Mouse (Mus musculus) right cerebral cortex, postnatal 14 days (tissue): ENCODE measurements around the gene Sh3bp2.
"Not testable (repeated sequence)": the region's sequence is repeated elsewhere in the genome, so short reads cannot be mapped to it uniquely, and the experiment has no call there.

Experiments
- DNase-seq: peaks from one replicate; pipeline ENCODE4 v3.0.0; 2022

Sh3bp2 gene

GRCm38 (mm10) chr5:34527352-34527751 is 1.7 kb downstream of the Sh3bp2 start:
- no peak for DNase-seq

DNA sequence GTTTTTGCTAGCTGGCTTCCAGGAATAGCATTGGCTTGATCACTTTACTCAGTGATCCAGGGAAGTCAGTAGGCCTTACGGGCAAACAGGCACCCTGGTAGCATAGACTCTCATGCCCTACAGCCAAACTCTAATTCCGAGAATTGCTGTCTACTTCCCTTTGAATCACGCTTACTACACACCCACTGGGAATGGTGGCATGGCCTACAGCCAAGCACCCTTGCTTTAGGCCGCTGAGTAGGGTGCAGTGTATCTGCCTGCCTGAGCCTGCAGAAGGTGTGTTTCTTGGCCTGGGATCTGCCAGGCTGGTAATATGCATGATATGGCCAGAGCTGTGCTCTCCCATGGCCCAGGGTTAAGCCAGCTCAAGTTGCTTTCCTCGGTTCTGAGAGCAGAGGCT is 3.1 kb downstream of the Sh3bp2 start:
- DNase-seq, result no peak

- DNase-seq, result no peak
Observed at GRCm38 (mm10) chr5:34530116-34530515, 4.5 kb downstream of the Sh3bp2 start.

GRCm38 (mm10) chr5:34530687-34531086 is 5.0 kb downstream of the Sh3bp2 start:
- no peak for DNase-seq

- no peak for DNase-seq
Observed at GRCm38 (mm10) chr5:34533066-34533465, 7.4 kb downstream of the Sh3bp2 start.

DNA sequence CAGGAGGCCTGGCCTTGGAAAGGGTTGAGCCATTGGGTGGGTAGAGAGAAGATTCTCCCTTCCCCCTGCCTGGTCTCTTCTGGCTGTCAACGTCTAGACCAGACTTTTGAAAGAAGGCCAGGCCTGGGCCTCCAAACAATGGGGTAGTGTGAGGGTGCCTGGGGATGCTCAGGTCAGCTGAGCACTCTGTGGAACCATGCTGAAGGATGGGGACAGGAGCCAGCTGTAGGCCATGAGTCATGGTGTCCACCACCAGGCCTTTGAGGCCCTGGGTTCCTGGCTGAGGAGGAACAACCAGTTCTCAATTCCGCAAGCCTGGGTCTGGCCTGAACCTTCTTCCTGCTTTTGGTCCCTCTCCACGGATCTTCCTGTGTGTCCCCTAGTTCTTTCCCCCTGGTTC is 8.2 kb downstream of the Sh3bp2 start:
- no peak for DNase-seq

GRCm38 (mm10) chr5:34534776-34535581 is 9.3 kb downstream of the Sh3bp2 start:
- DNase-seq, result no peak

DNA sequence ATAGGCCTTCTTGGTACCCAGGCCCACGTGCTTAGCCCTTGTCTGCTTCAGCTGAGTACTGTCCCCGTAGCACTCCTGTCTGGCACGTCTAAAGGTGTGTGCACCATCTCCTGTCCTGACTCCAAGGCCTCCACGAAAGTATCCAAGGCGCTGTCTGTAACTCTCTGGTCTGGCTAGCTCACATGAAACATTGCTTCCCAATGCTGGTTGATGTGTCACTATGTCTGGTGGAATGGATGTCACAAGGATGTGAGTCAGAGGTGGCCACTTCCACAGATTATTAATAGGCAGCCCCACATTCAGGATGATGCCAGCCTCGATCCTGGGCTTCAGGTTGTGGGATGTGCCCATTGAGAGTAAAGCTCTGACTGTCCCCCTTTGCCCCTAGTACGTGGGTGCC is 10.2 kb downstream of the Sh3bp2 start:
- DNase-seq, result no peak

DNA sequence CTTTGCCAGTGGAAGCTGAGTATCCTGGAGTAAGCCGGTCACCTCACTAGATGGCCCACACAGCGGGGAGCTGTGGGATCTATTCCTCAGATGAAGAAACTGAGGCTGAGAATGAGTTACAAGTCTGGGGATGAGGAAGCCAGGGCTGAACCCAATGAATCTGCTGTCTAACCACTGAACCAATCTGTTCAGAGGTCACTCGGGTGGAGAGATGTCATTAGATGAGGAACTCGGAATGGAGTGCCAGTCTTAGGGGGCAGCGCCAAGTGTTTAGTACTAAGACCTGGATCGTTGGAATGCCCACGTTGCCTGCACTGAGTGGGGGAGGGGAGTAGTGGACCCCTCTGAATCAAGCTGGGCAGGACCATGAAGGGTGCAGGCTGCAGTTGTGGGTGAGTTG is 12.4 kb downstream of the Sh3bp2 start:
- no peak for DNase-seq

DNA sequence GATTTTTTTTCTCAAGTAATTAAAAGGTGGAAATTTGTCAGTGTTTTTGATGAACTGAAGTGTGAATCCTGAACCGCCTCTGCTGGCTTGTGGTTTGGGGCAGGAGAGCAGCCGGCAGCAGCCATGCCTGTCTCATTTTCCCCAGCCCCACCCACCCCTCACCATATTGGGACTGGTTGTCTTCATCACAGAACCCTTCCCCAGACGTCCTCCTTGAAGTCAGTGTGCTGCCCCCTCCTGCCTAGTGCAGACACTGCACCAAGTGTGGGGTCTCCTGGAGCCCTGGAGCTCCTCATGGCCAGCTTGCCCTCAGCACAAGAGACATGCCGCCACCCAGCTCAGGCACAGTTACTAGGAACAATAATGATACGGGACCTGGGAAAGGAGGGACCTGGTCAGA is 12.9 kb downstream of the Sh3bp2 start:
- DNase-seq, result no peak

- DNase-seq, result no peak
Observed at GRCm38 (mm10) chr5:34539121-34539520, 13.5 kb downstream of the Sh3bp2 start.

DNA sequence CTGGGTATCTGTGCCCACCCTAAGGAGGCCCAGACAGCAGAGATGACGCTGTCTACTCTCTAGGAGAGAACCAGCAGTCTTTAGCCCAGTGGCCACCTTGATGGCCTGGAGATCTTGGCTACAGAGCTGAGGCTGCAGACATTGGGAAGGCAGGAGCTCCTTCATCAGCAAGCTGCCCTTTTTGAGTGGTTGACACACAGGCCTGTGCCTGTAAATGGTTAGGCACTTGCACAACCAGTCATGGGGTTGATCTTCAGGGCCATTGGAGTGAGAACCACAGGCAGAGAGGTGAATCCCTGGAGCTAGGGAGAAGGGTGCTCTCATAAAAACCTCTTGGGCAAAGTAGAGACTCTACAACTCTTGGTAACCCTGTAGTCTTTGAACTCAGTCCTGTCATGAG is 16.5 kb downstream of the Sh3bp2 start:
- no peak for DNase-seq

- no peak for DNase-seq
Observed at GRCm38 (mm10) chr5:34543114-34543513, 17.5 kb downstream of the Sh3bp2 start.

DNA sequence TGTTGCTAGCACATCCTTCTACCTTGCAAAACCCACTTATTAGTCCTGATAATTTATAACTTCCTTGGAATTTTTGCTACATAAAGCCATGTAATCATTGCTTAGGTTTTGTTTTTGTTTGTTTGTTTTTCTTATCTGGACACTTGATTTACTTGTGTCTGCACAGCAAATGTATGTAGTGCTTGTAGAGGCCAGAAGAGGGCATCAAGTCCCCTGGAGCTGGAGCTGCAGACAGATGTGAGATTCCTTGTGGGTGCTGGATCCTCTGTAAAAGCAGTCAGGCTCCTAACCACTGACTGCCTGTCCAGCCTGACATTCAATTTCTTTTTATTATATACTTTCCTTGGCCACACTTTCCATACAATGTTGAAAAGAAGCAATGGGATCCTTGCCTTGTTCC is 21.8 kb downstream of the Sh3bp2 start:
- DNase-seq, result no peak

DNA sequence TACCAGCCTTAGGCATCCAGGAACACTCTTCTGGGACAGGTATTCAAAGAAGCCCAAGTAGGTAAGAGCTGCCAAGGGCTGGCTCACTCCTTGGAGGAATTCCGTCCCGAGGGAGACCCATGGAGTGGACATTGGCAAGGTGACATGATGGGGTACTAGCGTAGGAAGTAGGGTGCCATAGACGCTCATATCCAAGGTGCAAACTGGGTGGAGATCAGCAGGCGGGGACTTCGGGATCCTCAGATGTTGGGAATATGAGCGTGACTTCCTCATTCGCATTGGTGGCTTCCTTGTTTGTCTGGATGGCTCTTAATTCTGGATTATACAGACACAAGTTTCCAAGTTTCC is 23.5 kb downstream of the Sh3bp2 start:
- no peak for DNase-seq

DNA sequence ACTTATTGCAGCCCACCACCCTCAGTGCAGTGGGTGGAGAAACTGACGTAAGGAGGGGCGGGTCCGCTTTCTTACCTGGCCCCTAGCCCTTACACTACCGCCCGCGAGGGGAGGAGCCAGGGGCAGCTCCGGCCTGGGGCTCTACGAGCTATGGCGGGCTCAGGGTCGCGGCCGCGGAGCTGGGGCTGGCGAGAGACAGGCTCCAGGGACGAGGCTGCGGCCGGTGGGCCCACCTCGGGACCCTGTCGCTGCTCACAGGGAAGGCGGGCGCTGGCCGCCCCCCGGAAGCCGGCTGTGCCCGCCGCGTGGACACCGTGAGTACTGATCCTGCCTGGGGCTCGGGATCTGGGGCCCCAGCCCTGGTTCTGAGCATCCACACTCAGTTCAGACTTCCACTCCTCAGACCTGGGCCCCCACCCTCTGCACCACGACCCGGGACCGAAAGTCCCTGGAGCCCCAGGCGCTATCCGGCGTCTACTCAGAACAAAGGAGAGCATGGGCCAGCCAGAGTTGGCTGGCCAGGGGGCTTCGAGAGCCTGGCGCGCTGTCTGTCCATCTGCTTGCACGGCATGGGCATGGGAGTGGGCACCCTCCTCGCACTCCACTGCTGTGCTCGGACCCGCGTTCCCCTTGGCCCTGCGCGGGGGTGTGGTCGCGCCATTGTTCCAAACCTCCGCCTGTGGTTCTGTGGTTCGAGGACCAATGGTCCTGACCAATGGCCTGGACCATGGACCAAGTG is 24.0 kb downstream of the Sh3bp2 start:
- DNase-seq, result no peak

DNA sequence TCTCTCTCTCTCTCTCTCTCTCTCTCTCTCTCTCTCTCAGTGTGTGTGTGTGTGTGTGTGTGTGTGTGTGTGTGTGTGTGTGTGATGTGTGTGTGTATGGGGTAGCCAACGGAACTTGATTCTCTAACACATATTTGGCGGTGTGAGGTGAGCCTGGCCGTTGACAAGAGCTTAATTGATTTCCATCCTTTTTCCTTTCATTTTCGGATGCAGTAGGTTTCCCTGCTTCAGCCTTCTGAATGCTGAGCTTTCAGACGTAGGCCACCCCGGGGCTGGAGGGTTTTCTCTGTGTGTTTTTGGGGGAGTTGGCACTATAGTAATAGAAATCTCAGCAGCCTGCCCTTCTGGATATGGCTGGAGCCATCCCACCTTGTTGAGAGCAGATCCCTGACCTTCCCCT is 24.6 kb downstream of the Sh3bp2 start:
- no peak for DNase-seq

DNA sequence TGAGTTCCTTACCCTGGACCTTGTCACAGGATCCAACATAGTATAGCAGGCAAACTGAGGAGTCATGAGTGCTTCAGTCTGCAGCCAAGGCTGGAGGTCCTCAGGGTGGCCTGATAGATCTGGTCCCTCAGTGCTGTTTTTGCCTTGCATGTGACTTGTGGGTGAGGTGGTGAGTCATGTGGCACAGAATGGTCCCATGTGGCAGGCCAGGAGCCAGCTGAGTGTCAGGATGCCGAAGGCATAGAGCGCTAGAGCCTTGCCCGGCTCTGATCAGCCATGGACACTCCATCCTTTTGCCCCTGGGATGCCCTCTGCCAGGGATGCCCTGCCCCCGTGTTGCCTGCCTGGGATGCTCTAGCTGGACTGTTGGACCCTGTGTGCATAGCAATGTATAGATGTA is 26.2 kb downstream of the Sh3bp2 start:
- DNase-seq, result no peak

DNA sequence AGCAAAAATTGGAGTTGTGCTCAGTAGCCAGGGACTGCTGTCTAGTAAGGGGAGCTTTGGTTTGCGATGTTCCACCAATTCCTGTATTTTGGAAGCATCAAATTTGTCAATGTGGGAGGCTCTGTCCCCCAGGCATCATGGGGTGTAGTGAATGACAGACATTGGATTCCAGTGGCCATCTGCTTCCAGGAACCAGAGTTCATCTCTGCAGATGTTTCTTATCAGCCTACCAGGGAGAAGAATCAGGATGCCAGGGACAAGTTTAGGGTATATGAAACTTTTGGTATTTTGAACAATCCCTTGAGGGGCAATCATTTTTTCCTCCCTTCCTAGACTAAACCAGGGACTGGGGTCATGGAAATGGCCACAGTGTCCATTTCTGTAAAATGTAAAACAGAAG is 38.2 kb downstream of the Sh3bp2 start:
- no peak for DNase-seq

DNA sequence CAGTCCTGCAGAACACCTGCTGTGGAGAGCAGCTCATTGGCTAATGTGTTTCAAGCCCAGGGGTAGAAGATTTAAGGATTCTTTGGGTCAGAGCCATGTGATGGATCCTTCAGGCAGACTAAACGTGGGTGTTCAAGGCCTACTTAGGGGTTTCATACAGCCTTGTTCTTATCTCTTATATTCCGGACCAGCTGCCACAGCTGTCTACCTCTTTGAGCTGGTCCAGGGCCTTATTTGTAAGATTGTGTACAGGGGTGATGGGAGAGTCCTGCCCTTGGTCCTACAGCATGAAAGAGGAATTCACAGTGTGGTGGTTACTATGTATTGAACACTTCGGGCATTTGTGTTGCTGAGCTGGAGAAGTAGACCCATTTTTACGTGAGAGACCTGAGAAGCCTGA is 38.7 kb downstream of the Sh3bp2 start:
- no peak for DNase-seq

GRCm38 (mm10) chr5:34565545-34566283 is 40.1 kb downstream of the Sh3bp2 start:
- no peak for DNase-seq

DNA sequence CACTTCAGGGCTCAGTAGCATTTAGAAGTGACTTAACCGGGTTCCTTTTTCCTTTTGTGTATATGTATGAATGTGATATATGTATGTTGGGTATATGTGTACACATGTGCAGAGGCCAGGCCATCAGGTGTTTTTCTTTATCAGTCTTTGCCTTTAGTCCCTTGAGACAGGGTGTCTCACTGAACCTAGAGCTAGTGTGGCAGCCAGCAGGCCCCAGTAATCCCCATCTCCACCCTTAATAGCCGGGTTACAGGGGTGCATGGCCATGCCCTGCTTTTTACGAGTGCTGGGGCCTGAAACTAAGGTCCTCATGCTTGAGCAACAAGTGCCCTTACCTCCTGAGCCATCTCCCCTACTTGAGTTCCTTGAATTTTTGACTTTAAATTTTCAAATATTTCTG is 45.9 kb downstream of the Sh3bp2 start:
- DNase-seq, result no peak

DNA sequence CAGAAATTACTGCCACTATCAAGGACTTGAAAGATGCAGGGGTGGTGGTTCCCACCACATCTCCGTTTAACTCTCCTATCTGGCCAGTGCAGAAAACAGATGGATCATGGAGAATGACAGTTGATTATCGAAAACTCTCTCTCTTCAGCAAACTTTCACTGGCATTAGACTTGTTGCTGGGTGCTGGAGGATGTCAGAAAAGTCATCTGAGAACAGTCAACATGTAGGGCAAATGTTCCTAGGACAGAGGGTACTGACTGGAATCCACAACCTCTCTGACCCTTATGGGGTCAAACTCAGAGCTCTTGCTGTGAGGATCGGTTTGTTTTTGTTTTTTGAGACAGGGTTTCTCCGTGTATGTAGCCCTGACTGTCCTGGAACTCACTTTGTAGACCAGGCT is 46.9 kb downstream of the Sh3bp2 start:
- DNase-seq, result not testable (repeated sequence)
